Mouse (Mus musculus): ENCODE results near the gene Gm26620.

Gene Gm26620

GRCm38 (mm10) chr1:170868905-170869283 lies 16.0 kb upstream of the Gm26620 start:
- no peak for DNase-seq (ENCODE audit: low spot score in 2 of 2)

- DNase-seq (ENCODE audit: low spot score in 2 of 2) = no peak
These were observed 13.5 kb upstream of the Gm26620 start for GRCm38 (mm10) chr1:170871402-170871801.

DNA sequence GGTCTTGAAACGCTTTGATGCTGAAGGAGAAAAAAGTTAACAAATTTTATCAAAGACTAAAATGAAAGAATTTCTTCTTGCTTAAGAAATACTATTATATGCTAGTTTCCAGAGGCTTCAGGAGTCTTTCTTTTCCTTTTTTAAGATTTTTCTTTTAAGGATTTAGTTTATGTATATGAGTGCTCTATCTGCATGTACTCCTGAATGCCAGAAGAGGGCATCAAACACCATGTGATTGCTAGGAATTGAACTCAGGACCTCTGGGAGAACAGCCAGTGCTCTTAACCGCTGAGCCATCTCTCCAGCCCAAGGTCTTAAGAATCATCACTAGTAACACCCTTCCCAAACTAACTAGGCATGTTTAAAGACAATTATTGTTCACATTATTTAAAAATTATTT lies 12.9 kb upstream of the Gm26620 start:
- DNase-seq (ENCODE audit: low spot score in 2 of 2) = no peak

GRCm38 (mm10) chr1:170875676-170876075 lies 9.2 kb upstream of the Gm26620 start:
- DNase-seq (ENCODE audit: low spot score in 2 of 2) = no peak

- no peak for DNase-seq (ENCODE audit: low spot score in 2 of 2)
These were observed 8.0 kb upstream of the Gm26620 start for GRCm38 (mm10) chr1:170876906-170877305.

DNA sequence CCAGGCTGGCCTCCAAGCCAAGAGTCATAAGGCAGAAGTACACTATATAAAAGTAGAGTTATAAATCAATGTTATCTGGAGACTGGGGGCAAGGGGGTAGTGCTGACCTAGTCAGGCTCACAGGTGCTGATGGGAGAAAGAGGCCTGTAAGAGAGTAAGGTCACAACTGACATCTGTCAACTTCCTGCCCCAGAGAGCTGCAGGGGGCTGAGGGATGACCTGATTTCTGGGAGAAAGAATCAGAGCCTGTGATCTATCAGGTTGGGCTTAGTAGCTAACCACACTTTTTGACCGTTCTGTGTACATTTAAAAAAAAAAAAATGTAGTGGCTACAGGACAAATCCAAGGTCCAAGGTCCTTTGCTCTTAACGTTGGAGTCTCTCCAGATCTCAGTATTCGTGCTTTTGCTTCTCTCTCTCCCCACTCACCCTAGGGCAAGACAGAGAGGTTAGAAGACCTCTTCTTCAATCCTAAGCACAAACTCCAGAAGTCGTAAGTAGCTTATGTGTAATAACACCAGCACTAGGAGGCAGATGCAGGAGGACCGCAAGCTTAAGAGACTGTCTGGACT lies 1.9 kb upstream of the Gm26620 start:
- no peak for DNase-seq (ENCODE audit: low spot score in 2 of 2)

DNA sequence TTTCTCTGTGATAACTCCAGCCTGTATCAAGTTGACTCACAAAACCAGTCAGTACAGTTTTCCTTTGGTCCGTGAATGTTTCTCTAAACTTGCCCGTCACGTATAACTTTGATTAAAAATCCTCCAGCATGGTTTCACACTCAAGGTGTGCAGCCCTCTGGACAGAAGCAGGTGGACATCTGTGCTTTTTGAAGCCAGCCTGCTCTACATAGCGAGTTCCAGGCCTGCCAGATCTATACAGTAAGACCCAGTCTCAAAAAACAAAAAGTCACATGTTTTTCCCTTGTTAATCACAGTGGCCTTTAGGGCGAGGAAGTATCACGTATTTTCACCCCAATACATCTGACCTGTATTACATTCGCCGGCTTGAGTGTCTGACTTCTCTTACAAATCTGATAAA lies 475 bp upstream of the Gm26620 start:
- no peak for DNase-seq (ENCODE audit: low spot score in 2 of 2)

DNA sequence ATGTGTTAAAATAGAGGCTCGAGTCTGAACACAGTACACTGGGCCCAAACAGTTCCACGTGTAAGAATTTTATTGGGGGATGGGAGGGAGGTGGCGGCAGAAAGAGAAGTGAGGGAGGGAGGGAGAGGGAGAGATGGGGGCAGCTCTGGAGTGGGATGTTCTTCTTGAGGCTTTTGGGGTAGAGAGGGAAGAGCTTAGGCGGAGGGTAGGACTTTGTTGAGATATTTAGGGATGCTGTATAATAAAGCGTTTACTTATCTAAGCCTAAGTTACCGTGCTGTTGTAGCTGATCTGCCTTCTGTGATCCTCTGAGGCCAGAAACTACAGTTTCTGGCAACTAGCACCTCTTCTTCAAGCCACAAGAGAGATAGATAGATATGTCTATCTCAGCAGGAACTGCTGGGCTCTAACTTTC lies 1.2 kb downstream of the Gm26620 start:
- no peak for DNase-seq (ENCODE audit: low spot score in 2 of 2)

DNA sequence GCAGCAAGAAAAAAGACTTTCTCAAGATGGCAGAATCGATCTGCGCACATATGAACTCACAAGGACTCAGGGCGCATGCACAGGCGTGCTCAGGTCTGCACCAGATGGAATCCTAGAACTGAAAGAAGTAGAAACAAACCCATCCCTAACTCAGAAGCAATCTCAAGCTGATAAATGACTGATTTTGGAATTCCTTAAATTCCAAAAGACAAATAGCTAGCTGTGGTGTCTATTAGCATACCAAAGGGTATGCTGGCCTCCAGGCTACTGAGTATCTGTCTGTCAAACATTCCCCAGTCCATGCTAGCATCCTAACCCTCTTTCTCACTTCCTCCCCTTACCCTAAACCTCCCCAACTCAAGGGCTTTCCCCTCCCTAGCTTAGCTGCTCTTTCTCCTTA lies 4.4 kb downstream of the Gm26620 start:
- no peak for DNase-seq (ENCODE audit: low spot score in 2 of 2)

DNA sequence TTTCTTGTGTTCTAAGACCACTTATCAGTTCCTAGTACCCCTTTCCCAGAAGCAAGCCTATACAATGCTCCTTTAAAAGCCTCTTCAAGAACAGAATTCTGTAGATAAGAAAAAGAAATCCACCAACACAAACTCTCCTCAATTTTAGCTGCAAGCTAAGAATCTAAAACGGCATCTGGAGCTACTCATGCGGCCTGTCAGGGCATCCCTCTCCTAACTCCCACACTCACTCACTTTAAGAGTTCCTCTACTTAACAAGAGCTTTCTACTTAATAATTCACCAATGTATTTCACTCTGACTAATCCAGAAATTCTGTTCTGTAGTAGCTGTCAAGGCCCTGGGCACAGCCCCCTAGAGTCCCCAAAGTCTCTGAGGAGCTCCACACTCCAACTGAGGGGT lies 6.8 kb downstream of the Gm26620 start:
- DNase-seq (ENCODE audit: low spot score in 2 of 2) = no peak

- no peak for DNase-seq (ENCODE audit: low spot score in 2 of 2)
These were observed 7.4 kb downstream of the Gm26620 start for GRCm38 (mm10) chr1:170892279-170892678.

DNA sequence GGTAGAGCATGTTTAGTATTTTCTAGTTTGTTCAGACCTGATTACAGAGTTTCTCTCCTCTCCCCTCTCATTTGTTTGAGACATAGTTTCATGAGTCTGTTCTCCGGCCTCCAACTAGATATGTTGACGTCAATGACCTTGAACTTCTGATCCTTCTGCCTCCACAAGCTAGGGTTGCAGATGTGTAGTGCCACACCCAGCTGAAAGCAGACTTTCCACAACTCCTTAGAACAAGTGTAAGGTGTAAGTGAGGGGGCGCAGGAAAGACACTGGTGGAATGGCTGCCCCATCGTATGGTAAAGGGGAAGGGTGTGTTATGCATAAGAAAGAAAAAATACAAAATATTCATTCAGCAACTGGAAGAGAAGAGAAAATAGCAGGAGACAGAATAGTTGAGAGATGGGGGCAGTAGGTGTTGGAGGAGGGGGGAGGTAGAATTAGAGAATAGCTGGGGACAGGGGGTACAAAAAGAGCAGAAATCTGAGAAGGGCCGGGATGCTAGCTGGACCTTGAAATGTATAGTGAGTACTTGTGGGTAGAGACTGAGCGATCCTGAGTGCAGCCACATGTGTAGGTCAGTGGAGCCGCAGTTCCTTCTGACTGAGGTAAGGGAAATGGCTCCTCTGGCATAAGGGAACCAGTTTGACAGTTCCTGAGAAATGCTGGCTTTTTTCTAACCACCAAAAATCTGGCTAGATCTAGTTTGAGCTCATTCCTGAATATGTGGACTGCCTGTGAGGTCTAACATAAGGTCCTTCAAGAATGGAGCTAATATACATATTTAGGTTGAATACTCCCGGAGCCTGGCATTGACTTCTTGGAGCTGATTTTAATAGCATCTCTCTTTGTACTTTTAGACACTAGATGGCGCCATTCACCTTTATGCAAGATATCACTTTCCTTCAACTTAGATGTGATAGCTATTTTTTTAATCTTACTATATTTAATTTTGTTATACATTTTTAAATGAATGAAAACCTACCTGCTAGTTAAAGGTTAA lies 10.0 kb downstream of the Gm26620 start:
- DNase-seq (ENCODE audit: low spot score in 2 of 2) = no peak

DNA sequence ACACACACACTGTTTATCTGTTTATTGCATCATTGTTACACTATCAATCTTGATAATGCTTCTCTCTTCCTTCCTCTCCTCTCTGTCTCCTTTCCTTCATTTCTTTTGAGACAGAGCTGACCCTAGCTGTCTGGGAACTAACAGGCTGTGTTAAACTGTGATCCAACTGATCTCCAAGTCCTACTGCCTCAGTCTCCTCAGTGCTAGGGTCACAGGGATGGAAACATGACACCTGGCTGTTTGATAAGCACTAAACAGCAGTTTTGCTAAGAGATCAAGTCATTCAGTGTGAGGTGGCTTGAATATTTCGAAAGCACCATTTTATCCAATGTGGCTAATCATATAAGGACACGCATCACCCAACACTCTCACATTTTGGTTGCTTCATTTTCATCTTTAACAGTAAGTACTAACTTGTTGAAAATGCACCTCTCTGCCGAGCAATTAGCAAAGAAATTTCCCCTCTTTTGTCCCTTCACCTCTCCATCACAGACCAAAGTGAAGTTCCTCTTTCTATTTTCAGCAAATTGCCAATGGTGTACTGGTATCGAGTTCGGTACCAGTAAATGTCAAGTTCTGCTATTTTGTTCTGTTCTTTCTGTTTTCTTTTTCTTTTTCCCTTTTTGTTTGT lies 11.9 kb downstream of the Gm26620 start:
- DNase-seq (ENCODE audit: low spot score in 2 of 2) = no peak

DNA sequence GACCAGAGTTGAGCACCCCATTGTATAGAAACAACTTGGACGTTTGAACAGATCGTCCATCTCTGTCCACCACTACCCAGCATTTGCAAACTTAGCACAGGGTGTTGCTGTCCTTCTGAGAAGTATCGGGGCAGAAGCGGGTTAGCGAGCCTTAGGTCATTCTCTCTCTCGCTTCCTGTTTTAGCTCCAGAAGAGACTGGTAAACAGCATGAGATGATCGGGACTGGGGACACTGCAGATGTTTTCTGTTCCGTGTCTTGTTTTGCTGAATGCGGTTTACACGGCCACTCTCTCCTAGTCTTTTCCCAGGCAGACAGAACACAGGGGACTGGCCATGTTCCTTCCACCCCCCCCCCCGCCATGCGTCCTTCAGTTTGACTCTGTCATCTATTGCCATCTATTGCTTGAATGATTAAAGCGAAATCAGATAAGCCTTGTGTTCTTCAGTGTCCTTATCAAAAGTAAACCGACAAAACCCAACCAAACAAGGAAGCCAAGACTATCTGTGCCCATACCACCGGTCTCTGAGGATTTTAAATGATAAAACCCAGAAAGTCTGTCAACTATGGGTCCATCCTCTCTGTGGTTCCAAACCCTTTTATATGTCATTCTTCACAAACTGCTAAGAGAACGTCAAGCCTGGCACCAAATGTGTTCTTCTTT lies 13.7 kb downstream of the Gm26620 start:
- DNase-seq (ENCODE audit: low spot score in 2 of 2) = no peak

DNA sequence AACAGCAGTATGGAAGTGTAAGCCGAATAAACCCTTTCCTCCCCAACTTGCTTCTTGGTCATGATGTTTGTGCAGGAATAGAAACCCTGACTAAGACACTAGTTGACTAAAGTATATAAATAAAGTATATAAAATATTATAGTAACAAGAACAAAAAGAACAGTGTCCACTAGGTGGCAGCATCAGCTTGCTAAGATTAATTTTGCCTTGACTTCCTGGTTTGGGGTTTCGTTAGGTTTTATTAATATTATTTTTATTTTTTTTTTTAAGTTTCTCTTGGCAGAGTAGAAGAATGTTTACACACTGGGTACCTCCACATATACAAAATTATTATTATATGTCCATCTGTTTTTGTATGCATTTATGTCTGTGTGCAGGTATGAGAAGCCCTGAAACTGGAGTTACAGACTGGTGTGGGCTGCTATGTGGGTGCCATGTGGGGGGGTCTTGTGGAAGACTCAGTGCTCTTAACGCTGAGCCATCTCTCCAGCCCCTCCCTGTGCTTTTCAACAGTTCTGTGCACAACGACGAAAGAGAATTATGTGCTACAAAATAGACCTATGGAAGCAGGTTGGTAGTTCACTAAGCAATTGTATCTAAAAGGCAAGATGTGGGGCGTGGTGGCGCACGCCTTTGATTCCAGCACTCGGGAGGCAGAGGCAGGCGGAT lies 16.1 kb downstream of the Gm26620 start:
- DNase-seq (ENCODE audit: low spot score in 2 of 2) = peak in 1 of 2 experiments; percentile 19

DNA sequence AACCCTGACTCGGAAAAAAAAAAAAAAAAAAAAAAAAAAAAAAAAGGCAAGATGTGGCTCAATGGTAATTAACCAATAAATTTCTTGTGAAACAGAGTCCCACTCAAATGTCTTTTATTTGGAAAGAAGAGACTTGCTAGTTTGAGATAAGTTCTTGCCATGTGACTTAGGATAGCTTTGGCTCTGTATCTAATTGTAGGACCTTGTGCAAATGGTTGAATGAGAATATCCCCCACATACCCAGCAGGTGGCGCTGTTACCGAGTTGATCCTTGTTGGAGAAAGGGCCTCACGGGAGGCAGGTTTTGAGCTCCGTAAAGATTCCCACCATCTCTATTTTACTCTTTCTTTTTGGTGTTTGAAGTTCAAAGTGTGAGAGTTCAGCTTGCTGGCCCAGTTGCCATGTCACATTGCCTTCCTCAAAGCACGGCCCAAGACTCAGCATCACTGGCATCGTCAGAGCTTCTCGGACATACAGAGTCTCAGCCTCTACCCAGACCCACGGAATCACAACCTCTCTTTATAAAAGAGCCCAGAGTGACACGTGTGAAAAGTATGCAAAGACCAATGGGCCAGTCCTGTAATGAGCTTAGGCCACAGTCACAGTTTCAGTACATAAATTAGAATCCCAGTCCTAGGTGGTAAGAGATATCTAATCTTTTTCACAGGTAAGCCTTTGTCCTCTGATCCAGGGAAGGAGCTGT lies 16.8 kb downstream of the Gm26620 start:
- peak; percentile 60 to 68 for DNase-seq (ENCODE audit: low spot score in 2 of 2)

GRCm38 (mm10) chr1:170903485-170903884 lies 18.6 kb downstream of the Gm26620 start:
- DNase-seq (ENCODE audit: low spot score in 2 of 2) = no peak

- DNase-seq (ENCODE audit: low spot score in 2 of 2) = no peak
These were observed 22.2 kb downstream of the Gm26620 start for GRCm38 (mm10) chr1:170907111-170907455.

DNA sequence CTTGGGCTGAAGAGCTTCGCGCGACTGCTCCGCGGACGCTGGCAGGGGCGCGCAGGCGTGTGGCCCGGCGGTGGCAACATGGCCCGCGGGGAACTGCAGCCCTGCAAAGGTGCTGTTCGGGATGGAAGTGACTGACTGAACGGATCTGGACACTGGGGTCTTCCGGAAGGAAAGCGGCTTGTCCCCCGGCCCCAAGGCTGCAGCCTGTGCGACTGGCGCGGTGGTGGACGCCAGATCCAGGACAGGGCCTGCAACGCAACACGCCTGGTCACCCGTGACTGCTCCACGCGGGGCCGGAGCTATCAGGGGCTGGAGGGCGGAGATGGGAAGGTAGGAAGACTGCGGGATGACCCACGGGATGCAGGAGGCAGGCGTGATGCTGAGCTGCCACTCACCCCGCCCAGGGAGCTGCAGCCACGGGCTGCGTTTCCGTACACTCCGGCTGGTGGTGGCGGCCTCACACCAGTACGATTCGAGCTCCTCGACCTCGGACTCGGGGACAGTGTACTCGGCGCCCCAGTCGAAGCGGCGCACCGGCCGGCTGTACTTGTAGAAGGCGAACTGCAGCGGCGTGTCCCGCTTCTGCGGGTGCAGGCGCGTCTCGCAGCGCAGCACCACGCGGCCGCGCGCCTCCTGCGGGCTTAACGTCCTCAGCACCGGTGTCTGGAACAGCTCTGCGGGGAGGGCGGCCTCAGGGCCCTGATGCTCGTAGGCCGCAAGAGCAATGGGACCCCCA lies 22.8 kb downstream of the Gm26620 start:
- no peak for DNase-seq (ENCODE audit: low spot score in 2 of 2)

- DNase-seq (ENCODE audit: low spot score in 2 of 2) = no peak
These were observed 23.5 kb downstream of the Gm26620 start for GRCm38 (mm10) chr1:170908341-170908740.
